Mouse (Mus musculus) stomach, postnatal 0 days (tissue): ENCODE data around the gene Ctps.

Experiments
- CTCF ChIP-seq: IDR thresholded peaks from 2 replicates; pipeline ENCODE4 v1.5.1; 2016; ENCODE audit warnings: antibody characterized with exemption, low read depth, mild to moderate bottlenecking, moderate library complexity
- EP300 ChIP-seq: optimal IDR thresholded peaks from 2 replicates; pipeline ENCODE3; 2016; ENCODE audit warnings: antibody characterized with exemption

- TF ChIP-seq EP300 (no peak), CTCF (no peak)
Measured at GRCm38 (mm10) chr4:120569025-120569424, 1.1 kb downstream of the Ctps start.
